Mouse (Mus musculus): ENCODE results near the gene Mtf1.

The Mtf1 gene

DNA sequence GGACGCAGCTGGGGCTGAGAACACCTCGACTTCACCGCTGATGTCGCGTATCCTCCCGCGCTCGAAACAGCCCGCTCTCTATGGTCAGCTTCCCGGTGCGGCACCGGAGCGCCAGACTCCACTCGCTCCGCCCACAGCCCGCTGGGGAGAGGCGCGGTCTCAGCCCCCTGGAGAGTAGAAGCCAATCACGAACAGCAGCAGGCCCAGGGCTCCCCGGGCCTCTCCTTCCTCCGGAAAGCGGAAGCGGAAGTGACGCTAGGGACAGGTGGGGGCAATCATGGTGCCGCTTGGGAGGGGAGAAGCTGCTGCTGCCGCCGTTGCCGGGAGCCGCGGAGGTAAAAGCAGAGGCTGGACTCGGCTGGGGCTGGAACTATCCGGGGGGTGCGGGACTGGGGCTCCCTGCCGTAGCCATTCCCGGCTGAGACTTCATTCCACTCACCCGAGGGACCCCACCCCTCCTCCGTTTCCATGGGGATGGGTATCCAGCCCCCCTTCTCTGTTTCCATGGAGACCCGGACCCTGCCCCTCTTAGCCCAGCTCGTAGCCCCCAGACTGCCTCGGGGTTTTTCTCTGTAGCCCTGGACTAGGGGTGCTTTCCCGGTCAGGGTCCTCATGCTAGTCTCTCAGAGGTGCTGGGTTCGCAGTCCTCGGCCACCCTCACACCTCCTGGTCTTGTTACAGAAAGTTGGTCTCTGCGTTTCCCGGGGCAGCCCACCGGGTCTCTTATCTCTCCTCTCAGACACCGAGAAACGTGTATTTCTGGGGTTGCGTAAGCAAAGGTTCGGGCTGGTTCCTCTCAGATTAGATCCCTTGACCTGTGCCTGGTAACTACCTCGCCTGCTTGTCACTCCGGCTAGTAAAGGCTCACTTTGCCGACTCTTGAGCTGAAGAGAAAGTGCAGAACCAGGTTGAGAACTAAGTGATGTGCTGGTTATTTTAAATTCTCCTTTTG lies 681 bp downstream of the Mtf1 start:
- peak; percentile 97 for DNase-seq

GRCm38 (mm10) chr4:124803406-124803805 lies 1.5 kb downstream of the Mtf1 start:
- no peak for DNase-seq

DNA sequence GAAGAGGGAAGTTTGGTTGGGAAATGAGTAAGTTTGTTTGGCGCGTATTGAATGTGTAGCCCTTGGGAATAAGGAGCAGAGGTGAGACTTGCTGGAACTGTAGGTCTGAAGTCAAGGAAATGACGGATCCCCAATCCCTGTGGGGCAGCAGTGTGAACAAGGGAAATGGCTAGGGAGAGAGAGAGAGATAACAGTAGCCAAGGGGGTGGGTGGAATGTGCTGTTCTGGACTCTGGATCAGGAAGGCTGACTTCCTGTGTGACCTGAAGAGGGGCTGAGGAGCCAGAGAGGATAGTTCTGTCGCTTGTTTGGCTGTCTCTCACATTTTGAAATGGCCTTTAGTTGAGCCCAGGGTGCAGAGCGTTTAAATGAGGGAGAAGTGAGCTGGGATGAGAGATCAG lies 6.6 kb downstream of the Mtf1 start:
- DNase-seq: peak; percentile 32

DNA sequence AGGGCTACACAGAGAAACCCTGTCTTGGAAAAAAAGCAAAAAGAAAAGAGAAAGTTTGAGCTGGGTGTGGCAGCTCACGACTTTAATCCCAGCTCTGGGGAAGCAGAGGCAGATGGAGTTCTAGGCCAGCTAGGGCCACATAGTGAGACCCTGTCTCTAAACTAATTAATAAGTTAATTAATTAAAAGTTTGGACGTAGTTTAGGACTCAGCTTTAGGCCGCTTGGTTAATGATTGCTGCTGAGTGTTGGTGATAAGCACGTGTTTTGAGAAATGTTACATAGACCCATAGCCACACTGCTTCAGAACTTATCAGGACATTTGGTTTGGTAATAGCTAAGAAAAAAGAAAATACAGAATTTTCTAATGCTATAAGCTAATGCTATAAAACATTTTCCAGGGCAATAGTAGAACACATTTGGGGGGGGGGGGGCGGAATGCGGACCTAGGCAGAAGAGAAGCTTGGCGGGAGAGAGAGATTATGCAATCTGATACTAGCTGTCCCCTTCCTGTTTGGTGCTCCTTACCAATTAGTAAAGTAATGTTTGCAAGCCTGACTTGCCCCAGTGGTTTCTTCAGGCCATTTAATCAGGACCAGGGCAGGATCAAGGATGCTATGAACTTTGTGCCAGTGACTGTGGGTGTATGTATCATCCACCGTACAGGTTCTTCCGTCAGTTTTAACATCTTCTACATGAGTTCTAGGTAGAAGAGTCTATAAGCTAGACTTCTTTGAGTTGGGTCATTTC lies 7.4 kb downstream of the Mtf1 start:
- DNase-seq: peak; percentile 22

- DNase-seq: no peak
These were observed 8.2 kb downstream of the Mtf1 start for GRCm38 (mm10) chr4:124810056-124810455.

- DNase-seq: no peak
These were observed 9.6 kb downstream of the Mtf1 start for GRCm38 (mm10) chr4:124811347-124811975.

GRCm38 (mm10) chr4:124815901-124816300 lies 14.0 kb downstream of the Mtf1 start:
- DNase-seq: no peak

- peak; percentile 71 for DNase-seq
These were observed 15.9 kb downstream of the Mtf1 start for GRCm38 (mm10) chr4:124817803-124818202.

- no peak for DNase-seq
These were observed 16.9 kb downstream of the Mtf1 start for GRCm38 (mm10) chr4:124818832-124819231.

DNA sequence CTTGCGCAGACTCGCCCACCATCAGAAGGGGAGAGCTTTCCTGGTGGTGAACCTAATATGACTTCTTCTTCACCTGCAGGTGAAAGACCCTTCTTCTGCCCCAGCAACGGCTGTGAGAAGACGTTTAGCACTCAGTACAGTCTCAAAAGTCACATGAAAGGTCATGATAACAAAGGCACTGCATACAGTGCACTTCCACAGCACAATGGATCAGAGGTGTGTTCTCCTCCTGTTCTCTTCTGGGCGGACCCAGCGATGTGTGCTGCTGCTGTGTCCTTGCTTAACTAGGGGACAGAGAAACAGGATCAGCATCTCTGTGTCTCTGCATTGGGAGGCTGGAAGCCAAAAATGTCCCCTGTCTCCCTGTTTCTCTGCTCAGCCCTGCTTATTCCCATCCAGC lies 23.1 kb downstream of the Mtf1 start:
- no peak for DNase-seq

- no peak for DNase-seq
These were observed 23.6 kb downstream of the Mtf1 start for GRCm38 (mm10) chr4:124825371-124825965.

DNA sequence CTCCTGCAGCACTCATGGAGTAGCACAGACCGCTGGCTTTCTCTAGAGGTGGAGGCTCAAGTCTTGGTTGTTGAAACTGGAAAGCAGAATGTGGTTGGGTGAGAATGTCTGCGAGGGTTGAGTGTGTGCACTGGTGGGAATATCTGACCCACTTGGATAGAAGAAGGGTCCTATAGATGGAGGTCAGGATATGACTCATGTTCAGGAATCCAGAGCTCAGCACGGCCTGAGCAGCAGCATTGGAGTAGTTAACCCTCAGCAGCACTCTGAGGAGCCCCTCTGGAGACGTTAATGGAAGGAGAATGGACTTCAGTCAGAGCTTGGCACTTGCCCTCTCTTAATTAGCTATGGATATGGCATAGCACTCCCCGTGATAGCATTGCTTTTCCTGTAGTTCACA lies 27.8 kb downstream of the Mtf1 start:
- no peak for DNase-seq

DNA sequence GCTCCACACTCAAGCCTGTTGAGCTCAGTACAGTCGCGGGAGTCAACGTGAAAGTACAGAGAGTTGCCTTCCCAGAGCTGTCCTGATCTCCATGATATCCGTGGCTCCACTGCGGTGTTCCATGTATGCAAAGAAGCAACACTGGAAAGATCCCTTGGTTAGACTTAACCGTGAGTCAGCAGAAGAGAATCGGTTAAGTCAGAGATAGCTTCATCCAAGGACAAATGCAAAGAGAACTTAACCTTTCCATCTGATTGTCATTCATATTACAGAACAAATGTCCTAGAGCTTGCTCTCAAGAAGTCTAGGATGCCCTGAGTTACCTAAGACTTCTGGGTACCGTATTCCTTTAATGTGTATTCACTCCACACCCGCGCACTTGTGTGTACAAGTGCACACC lies 30.9 kb downstream of the Mtf1 start:
- DNase-seq: no peak

DNA sequence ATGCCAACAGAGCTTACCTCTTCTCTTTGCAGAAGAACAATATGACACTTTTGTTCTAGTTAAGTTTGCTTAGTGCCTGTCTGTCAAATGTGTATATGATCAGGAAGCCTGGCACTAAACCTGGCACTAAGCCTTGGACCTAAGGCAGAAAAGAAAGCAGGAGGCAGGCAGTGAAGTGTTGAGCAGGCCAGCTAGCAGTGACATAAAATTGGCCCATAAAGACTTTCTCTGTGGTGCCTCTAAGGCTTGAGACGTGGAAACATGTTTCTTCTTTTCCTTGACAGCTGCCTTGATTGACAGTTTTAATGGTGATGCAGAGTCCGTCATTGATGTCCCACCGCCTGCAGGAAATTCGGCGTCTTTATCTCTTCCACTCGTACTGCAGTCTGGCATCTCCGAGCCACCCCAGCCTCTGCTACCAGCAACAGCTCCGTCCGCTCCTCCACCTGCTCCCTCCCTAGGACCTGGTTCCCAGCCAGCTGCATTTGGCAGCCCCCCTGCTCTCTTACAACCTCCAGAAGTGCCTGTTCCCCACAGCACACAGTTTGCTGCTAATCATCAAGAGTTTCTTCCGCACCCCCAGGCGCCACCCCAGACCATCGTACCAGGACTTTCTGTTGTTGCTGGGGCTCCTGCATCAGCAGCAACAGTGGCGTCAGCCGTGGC lies 36.3 kb downstream of the Mtf1 start:
- DNase-seq: no peak

DNA sequence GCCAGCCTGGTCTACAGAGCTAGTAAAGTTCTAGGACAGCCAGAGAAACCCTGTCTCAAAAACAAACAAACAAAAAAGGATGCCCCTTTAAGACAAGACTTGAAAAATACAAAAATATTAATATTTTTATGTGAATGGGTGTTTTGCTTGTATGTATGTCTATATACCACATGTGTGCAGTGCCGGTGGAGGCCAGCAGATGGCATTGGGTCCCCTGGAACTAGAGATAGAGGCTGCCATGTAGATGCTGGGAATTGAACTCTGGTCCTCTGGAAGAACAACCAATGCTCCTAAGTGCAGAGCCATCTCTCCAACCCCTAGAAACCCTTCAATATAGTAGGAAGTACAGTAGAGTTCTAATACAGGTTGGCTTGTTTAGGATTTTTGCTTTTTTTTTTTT lies 39.1 kb downstream of the Mtf1 start:
- DNase-seq: no peak

- peak; percentile 35 for DNase-seq
These were observed 41.6 kb downstream of the Mtf1 start for GRCm38 (mm10) chr4:124843493-124843892.

DNA sequence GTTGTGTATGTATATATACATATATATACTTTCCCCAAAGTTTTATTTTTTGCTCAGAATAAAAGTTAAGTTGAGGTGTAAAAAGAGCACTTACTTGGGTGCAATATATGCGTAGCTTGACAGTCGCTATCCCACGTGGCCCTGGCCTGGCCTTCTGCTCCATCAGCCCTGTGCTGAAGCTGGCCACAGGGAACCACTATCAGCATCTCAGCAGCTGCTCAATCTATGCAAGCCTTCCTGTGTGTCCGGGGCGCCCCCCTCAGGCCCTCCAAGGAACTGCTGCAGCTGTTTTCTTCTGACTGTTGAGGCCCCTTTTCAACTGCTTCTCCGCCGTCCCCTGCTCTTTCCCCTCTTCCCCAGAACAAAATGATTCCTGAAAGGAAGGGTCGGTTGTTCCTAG lies 45.7 kb downstream of the Mtf1 start:
- DNase-seq: peak; percentile 79

- peak; percentile 73 for DNase-seq
These were observed 47.8 kb downstream of the Mtf1 start for GRCm38 (mm10) chr4:124849631-124850260.

DNA sequence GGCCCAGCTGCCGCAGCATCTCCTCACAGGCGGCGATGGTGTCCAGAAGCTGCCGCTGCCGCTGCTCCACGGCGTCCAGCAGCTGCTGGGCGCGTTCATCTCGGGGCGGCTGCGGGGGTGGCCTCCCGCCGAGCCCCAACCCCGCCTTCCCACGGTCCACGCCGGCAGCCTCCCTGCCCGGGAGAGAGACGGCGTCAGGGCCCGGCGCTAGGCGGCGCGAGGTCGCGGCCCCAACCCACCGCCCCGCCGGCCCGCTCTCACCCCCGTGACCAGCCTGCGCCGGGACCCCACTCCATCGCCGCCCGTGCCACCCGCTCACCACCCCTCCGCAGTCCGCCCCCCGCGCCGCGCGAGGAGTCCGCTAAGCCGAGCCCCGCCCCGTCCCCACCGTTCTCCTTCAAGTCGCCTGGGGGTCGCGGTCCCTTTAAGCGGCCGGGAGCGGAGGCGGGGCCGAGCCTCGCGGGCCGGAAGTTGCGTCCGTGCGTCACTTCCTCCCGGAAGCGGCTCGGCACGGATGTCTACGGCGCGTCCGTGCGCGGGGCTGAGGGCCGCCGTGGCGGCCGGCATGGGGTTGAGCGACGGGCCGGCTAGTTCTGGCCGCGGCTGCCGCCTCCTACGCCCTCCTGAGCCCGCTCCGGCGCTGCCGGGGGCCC lies 48.5 kb downstream of the Mtf1 start, which contains the start of gene Yrdc:
Gene Yrdc (plus strand): TSS at position 419 of the 653 bp plus-strand sequence.
- peak; percentile 97 for DNase-seq

DNA sequence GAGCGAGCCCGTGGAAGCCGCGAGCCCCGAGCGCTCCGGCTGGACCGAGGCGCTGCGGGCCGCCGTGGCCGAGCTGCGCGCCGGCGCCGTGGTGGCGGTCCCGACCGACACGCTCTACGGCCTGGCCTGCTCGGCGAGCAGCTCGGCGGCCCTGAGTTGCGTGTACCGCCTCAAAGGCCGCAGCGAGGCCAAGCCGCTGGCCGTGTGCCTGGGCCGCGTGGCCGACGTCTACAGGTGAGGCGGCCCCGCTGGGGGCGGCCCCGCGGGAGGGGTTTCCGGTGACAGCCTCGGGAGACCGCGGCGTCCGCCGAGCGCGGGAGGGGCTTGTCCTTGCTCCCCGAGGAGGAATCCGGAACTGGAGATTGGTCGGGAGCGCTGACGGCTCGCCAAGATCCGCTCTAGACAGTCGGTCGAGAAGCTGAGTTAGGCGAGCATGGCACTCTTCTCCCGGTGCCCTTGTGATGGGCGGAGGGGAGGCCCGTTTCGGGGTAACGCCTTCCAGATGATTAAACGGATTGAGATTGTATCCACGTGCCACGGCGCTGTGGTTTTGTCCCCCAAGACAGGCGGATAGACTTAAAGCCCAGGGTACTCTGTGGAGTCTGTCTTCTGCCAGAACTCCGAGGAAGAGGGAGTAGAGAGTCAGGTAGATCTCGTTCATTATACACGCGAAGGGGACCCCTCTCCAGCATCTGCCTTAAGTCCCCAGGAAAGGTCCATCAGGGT lies 49.2 kb downstream of the Mtf1 start, which contains the start of gene 1110065P20Rik:
Gene 1110065P20Rik (minus strand): TSS at position 264 of the 726 bp plus-strand sequence.
- peak; percentile 91 for DNase-seq

Data from kidney, postnatal 14 days (tissue).